Comparison of ENCODE assay signal across 19 mouse cellular contexts in genomic region chr12:38834581-38834980, GRCm38 (mm10). TPM values are rescaled to one million over a fixed set of nuclear protein-coding genes. Genes with fewer than 3 reads are reported as not detected.
"Had no signal": no experiment of that assay in that cellular context is flagged by ENCODE, and none has a peak within 500 bp of the region (broad histone marks: within the 10 kb centered on the region; RNA-seq: fewer than 3 reads in every experiment).

No protein-coding gene starts in this region.

- H3K4me1 ChIP-seq: lung, embryonic 15.5 days; megakaryocyte, embryonic 14.5 days; midbrain, embryonic 13.5 days; midbrain, embryonic 15.5 days; neural tube, embryonic 12.5 days; stomach, embryonic 15.5 days had no signal

- H3K36me3 ChIP-seq: lung, embryonic 15.5 days; midbrain, embryonic 13.5 days; midbrain, embryonic 15.5 days; neural tube, embryonic 12.5 days; stomach, embryonic 15.5 days had no signal

- H3K4me2 ChIP-seq: lung, embryonic 15.5 days; midbrain, embryonic 11.5 days; midbrain, embryonic 13.5 days; midbrain, embryonic 15.5 days; neural tube, embryonic 12.5 days; stomach, embryonic 15.5 days had no signal

- H3K4me3 ChIP-seq: lung, embryonic 15.5 days; megakaryocyte, embryonic 14.5 days; midbrain, embryonic 13.5 days; midbrain, embryonic 15.5 days; neural tube, embryonic 12.5 days; stomach, embryonic 15.5 days had no signal

- DNase-seq: lung, adult 2 months; lung, postnatal 14 days; lung, postnatal 36 days; right cerebral cortex, postnatal 14 days; thymus, adult 2 months; thymus, postnatal 25 days; thymus, postnatal 4 days had no signal

- ATAC-seq: lung, postnatal 0 days; midbrain, embryonic 13.5 days; midbrain, embryonic 15.5 days had no signal

- H3K9ac ChIP-seq: lung, embryonic 15.5 days; midbrain, embryonic 13.5 days; midbrain, embryonic 15.5 days; neural tube, embryonic 12.5 days; stomach, embryonic 15.5 days had no signal

- H3K27ac ChIP-seq: lung, embryonic 15.5 days; macrophage; midbrain, embryonic 13.5 days; midbrain, embryonic 15.5 days; neural tube, embryonic 12.5 days; stomach, embryonic 15.5 days; stomach, postnatal 0 days had no signal

- H3K9me3 ChIP-seq: lung, embryonic 15.5 days; midbrain, embryonic 13.5 days; midbrain, embryonic 15.5 days; neural tube, embryonic 12.5 days; stomach, embryonic 15.5 days had no signal

- H3K27me3 ChIP-seq: lung, embryonic 15.5 days; megakaryocyte, embryonic 14.5 days; midbrain, embryonic 13.5 days; midbrain, embryonic 15.5 days; neural tube, embryonic 12.5 days; stomach, embryonic 15.5 days had no signal

RNA-seq across cellular contexts. Expression of gene Etv1, which starts 55.4 kb away (rescaled TPM):
- total RNA-seq: megakaryocyte progenitor cell, adult 5-6 weeks; monocyte, adult 5-6 weeks had no signal
